Mouse (Mus musculus): ENCODE results near the gene Abraxas1.
A peak's percentile ranks its signal among the peaks of the same experiment; 100 is the strongest.

The Abraxas1 gene

DNA sequence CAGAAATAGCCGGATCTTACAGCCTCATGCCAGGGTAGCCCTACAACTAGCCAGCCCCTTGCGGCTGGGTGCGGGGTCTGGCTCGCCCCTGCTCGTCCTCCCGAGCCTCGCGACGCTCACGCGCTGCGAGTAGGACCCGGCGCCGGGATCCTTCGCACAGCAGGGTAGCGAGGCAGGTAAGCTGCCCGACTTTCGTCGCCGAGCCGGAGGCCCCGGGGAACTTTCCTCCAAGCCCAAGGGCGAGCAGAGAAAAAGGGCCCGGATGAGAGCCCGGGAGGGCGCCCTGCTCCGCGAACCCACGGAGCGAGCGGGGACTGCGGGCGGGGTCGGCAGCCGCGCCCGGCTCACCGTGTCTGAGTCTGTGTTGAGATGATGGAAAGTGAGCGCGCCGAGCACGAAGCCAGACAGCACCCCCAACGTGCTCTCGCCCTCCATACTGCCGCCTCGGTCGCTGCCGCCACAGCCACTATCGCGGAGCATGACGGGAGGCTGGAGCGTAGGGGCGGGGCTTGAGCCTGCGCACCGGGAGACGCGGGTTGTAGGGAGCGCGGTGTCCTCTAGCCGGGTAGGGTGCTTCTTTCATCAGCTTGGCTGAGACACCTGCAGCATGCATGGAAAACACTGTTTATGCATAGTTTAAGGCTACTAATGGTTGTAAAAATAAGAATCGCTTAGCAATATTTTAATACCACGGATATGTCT is at the start of gene Abraxas1:
Gene Abraxas1 (minus strand): TSS at position 483 of the 702 bp plus-strand sequence.
- DNase-seq: peak; percentile 90

GRCm38 (mm10) chr5:100869197-100869895 is 48.6 kb upstream of the Abraxas1 start:
- no peak for DNase-seq

DNA sequence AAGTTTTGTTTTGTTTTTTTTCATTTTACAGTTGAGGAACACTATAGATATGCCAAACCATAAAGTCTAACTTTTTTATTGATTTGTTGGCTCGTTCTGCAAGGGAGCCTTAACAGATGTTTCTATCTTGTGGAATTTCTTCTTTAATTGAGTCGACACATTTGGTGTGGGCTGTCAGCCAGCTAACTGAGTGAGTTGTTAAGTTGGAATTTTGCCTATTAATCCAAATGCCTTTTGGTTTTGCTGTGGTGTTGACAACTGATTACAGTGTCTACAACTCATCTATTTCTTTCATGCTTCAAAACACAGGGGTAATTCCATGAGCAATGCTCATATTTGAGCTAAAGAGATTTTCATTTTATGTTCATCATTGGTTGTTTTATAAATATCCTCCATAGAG is 45.4 kb upstream of the Abraxas1 start:
- peak; percentile 42 for DNase-seq

- DNase-seq: peak; percentile 32
Measured at GRCm38 (mm10) chr5:100864438-100864837, 43.7 kb upstream of the Abraxas1 start.

DNA sequence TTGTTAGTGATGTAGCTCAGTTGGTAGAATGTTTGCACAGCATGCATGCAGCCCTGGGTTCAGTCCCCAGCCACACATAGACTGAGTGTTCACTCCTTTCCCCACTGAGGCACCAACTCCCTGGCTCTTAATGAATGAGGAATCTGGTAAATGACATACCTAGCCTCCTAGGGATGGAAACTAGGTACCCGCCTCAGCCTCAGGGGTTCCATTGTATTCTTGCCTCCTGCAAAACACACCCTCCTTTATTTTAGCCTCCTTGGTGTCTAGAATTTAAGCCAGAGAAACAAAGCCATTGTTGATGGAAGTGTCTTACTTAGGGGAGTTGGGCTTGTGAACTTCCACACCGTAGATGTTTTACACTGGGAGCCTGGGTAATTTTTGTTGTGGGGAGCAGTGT is 42.3 kb upstream of the Abraxas1 start:
- no peak for DNase-seq

GRCm38 (mm10) chr5:100861811-100862210 is 41.0 kb upstream of the Abraxas1 start:
- no peak for DNase-seq

DNA sequence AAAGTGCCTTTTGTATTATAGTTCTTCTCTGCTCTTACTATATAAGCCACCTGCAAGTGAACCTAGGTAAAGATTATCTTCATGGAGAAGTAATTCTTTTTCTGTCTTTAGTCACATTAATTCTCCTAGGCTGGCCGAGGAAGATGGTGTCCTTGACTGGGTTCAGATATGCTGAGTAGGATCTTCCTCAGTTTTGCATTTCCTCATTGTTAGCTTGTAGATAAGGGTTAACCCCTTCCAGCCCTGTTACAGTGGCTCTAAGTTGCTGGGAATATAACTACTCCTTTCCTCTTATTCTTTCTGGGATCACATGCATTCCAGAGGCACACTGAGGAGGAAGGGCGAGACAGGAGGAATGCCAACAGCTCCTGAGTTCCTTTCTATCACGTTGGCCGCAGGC is 40.4 kb upstream of the Abraxas1 start:
- no peak for DNase-seq

- DNase-seq: peak; percentile 18
Measured at GRCm38 (mm10) chr5:100860417-100861053, 39.8 kb upstream of the Abraxas1 start.

GRCm38 (mm10) chr5:100856552-100856951 is 35.8 kb upstream of the Abraxas1 start:
- no peak for DNase-seq

DNA sequence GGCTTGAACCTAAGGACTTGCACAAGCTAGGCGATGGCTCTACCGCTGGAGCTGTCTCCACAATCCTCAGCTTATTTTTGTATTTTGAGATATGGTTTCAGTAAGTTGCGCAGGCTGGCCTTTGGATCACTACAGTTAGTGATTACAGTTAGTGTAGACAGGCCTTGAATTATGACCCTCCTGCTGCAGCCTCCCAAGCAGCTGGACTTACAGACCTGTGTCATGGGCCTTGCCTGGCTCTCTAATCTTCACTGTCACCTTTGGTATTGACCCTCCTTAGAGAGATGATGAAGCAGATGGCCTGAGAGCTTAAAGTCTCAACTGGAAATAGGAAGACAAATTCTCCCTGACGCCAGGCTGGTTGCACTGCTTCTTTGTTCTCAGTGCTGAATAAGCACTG is 33.2 kb upstream of the Abraxas1 start:
- no peak for DNase-seq

DNA sequence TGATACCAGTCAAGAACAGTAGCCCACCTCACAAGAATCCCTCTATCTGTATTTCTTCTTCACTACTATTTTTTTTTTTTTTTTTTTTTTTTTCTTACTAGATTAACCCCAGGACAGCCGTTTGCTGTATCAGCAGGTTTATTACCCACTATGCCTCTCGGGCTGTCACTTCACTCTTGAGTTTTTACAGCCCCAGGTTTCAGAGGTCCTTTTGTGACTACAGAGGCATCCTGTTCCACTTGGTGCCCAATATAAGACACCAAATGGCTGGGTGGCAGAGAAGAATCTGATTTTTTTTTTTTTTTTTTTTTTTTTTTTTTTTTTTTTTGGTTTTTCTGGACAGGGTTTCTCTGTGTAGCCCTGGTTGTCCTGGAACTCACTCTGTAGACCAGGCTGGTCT is 26.4 kb upstream of the Abraxas1 start:
- no peak for DNase-seq

GRCm38 (mm10) chr5:100846599-100846920 is 25.8 kb upstream of the Abraxas1 start:
- no peak for DNase-seq

DNA sequence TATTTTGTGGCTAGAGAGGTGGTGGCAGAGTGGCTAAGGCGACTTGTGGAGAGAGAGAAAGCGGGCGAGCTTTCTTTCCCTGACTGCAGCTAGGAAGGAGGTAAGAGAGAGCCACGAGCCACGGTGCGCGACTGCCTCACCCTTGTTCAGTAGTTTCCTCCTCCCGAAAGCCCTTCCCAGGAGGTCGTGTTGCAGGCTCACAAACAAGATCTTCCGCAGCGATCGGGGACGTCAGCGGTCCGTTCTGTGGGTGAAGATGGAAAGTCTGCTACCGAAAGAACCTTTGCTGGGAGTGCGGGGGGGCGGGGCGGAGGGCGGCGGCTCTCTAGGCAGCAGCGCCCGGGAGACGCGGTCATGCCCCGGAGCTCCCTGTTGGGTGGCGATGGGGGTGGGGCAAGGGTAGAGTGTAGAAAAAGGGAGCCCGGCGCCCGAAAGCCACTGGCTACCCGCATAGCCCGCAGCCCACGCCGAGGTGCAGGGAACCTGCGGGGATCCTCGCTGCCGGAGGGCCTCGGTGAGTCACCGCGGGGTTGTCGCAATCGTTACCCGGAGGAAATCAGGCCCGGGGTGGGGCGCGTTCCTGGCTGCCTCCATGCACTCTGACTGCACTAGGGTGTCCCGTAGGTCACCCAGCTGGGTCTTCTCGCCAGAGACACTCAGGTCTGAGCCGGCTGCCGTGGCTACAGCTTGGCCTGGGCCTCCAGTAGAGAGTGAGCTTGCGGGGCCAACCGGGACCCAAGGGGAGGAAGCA is 25.3 kb upstream of the Abraxas1 start:
- peak; percentile 75 for DNase-seq

DNA sequence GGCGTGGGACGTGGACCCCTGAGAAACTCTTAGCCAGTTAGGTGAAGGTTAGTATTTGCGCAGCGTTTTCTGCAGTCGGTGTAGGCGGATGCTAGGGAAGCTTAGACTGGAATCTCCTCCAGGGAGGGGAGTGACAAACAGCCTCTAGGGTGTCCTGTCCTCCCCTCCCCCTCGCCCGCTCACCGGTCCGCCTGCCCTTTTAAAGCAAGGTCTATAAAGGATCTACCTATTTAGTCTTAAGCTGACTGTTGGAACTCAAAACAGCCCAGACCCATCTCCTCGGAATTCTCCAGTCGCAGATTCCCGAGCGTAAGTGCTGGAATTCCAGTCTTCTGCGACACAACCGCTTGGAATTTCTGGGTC is 24.7 kb upstream of the Abraxas1 start, which contains the start of gene Gpat3:
Gene Gpat3 (plus strand): TSS at position 229 of the 363 bp plus-strand sequence.
- DNase-seq: peak; percentile 38

DNA sequence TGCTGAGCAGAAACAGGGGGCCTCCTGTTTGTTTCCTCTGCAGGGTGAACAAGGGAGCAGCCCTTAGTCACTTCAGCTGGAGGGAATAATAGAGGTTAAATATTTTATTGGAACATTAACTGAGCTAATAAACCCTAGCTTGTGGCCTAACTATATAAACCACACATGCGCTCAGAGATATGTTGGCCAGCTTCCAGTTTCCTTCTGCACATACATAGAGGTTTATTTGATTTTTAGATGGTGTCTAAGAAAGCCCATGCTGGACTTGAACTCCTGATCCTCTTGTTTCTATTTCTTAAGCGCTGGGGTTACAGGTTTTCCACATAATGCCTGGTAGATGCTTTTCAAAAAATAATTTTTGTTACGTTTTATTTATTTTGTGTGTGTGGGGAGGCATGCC is 23.7 kb upstream of the Abraxas1 start:
- no peak for DNase-seq

- no peak for DNase-seq
Measured at GRCm38 (mm10) chr5:100837907-100838306, 17.1 kb upstream of the Abraxas1 start.

DNA sequence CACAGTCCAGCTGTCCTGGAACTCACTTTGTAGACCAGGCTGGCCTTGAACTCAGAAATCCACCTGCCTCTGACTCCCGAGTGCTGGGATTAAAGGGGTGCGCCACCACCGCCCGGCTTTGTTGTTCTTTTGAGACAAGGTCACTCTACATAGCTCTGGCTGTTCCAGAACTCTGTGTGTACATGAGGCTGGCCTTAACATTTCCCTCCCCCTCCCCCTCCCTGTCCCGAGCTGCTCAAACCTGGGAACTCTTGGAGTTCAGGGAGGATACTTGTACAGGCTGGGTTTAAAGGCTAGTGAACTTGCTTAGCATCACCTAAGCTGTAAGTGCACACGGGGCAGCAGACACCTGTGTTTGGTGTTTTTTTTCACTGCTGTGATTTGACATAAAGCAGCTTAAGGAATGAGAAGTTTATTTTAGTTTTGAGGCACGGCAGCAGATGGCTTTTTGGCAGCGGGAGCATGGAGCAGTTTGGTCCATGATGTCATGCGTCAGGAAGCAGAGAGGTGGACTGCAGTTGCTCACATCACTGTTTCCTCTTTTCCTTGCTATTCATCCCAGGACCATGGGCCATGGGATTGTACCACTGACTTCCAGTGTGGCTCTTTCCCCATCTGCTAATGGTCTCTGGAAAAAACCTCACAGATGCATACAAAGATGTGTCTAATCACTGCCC is 15.2 kb upstream of the Abraxas1 start:
- no peak for DNase-seq

DNA sequence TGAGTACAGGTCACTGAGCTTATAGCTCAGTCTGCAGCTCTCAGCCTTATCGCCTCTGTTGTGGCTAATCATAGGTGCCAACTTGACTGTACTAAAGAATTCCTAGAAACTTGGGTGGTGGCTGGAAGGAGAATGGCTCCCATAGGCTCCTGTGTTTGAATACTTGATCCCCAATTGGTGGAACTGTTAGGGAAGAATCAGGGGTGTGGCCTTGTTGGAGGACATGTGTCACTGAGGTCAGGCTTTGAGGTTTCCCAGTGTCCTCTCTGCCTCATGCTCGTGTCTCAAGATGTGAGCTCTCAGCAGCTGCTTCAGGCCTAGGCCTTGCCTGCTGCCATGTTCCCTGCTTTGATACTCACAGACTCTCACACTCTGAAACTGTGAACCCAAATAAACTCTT is 13.1 kb upstream of the Abraxas1 start:
- DNase-seq: no peak

DNA sequence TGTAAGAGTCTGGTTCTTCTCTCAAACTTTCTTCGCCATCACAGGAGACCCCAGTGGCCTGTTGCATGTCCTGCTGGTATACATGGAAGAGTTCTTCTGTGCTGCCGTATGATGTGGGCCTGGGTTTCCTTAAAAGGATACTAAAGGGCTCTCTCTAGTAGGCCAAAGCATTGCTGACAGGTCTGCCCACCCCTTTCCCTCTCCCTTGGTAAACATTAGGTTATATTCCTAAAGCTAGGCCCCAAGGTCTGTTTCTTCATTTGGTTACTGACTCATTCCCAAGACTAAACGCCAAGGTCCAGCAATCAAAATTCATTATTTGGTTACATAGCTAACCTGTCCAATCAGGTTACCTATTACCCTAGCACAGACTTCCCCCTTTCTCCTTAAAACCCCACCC is 11.9 kb upstream of the Abraxas1 start:
- no peak for DNase-seq

DNA sequence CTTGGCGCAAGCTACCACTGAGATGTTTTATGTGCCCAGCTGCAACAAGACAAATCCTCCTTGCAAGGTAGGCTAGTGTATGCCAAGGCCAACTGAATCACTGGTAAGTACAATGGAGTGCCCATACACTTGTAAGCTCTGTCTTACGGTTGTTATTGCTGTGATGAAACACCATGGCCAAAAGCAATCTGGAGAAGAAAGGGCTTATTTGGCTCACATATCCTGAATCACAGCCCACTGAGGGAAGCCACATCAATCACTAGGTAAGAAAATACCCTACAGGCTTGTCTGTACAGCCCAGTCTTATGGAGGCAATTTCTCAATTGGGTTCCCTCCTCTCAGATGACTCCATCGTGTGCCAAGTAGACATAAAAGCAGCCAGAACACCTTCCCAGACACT is 7.9 kb upstream of the Abraxas1 start:
- no peak for DNase-seq

- DNase-seq: no peak
Measured at GRCm38 (mm10) chr5:100826531-100826930, 5.8 kb upstream of the Abraxas1 start.

GRCm38 (mm10) chr5:100825975-100826374 is 5.2 kb upstream of the Abraxas1 start:
- DNase-seq: no peak

GRCm38 (mm10) chr5:100822826-100823225 is 2.1 kb upstream of the Abraxas1 start:
- DNase-seq: no peak
